Mouse (Mus musculus) neural tube, embryonic 13.5 days (tissue): ENCODE measurements at regions not wholly inside any gene's neighbourhood (a gene's known extent, or its start where the extent isn't known, plus 50 kb on each side); places are given as distances from the start of the nearest gene placed in this dataset.

ENCODE experiments used
- ATAC-seq: fragments of 200-750 bp; cut with Nextera tagmentation; 2 replicates; pipeline ENCODE4 v1.8.0; 2017; ENCODE audit warnings: low read depth, mild to moderate bottlenecking, moderate TSS enrichment, moderate library complexity
- H3K27ac ChIP-seq: fragments of 300-500 bp; sonication (generic); replicated peaks from 2 replicates; pipeline ENCODE4 v1.5.1; 2015; ENCODE audit warnings: moderate library complexity, mild to moderate bottlenecking, inconsistent platforms
- H3K27me3 ChIP-seq: fragments of 300-500 bp; sonication (generic); 2 replicates; pipeline ENCODE4 v1.6.1; 2015; ENCODE audit warnings: mild to moderate bottlenecking, inconsistent platforms
- H3K36me3 ChIP-seq: fragments of 300-500 bp; sonication (generic); 2 replicates; pipeline ENCODE4 v1.6.1; 2015; ENCODE audit warnings: mild to moderate bottlenecking, inconsistent platforms
- H3K4me1 ChIP-seq: fragments of 300-500 bp; sonication (generic); replicated peaks from 2 replicates; pipeline ENCODE4 v1.6.1; 2015; ENCODE audit warnings: inconsistent platforms
- H3K4me2 ChIP-seq: fragments of 300-500 bp; sonication (generic); 2 replicates; pipeline ENCODE4 v1.6.1; 2015; ENCODE audit warnings: inconsistent platforms, mild to moderate bottlenecking, moderate library complexity
- H3K4me3 ChIP-seq: fragments of 300-500 bp; sonication (generic); 2 replicates; pipeline ENCODE4 v1.5.1; 2015; ENCODE audit warnings: mild to moderate bottlenecking, inconsistent platforms
- H3K9ac ChIP-seq: fragments of 300-500 bp; sonication (generic); 2 replicates; pipeline ENCODE4 v1.6.1; 2015; ENCODE audit warnings: moderate library complexity, mild to moderate bottlenecking, inconsistent platforms
- H3K9me3 ChIP-seq: fragments of 300-500 bp; sonication (generic); 2 replicates; pipeline ENCODE4 v1.6.1; 2016; ENCODE audit warnings: inconsistent platforms
- WGBS: fragments of 180-500 bp; shearing (Covaris S2); methylation state at CpG from one replicate; pipeline ENCODE4 v1.1.7; 2015; 5-methylcytosine and 5-hydroxymethylcytosine counted together

GRCm38 (mm10) chr3:123972367-123972766 is 281.7 kb upstream of the Ndst3 start:
- Histone ChIP-seq H3K27ac (no peak overlapping the region), H3K9ac (no peak overlapping the region), H3K4me2 (no peak overlapping the region), H3K36me3 (no peaks in the 10 kb centered on the region), H3K4me1 (0 out of 2 replicates have a peak, but pooled peaks cover 3% of the 10 kb centered on the region), H3K27me3 (no peaks in the 10 kb centered on the region), H3K9me3 (no peaks in the 10 kb centered on the region), H3K4me3 (no peak overlapping the region)
- 89% methylated on average over 3 of the region's 3 CpGs for WGBS
- ATAC-seq: no peak

GRCm38 (mm10) chr3:123973806-123974576 is 283.3 kb upstream of the Ndst3 start:
- 0 out of 2 replicates have a peak, but pooled peaks cover 3% of the 10 kb centered on the region for H3K4me1 ChIP-seq
- no peak overlapping the region for H3K27ac ChIP-seq
- H3K36me3 ChIP-seq: no peaks in the 10 kb centered on the region
- no peak overlapping the region for H3K4me3 ChIP-seq
- no peak for ATAC-seq
- no peak overlapping the region for H3K9ac ChIP-seq
- no peak overlapping the region for H3K4me2 ChIP-seq
- no peaks in the 10 kb centered on the region for H3K9me3 ChIP-seq
- WGBS: 75% methylated on average over 16 of the region's 16 CpGs
- H3K27me3 ChIP-seq: no peaks in the 10 kb centered on the region

- Histone ChIP-seq H3K36me3 (no peaks in the 10 kb centered on the region), H3K27ac (no peak overlapping the region), H3K9me3 (no peaks in the 10 kb centered on the region), H3K4me2 (no peak overlapping the region), H3K27me3 (no peaks in the 10 kb centered on the region), H3K9ac (no peak overlapping the region), H3K4me3 (no peak overlapping the region), H3K4me1 (0 out of 2 replicates have a peak, but pooled peaks cover 3% of the 10 kb centered on the region)
- WGBS: 85% methylated on average over 3 of the region's 3 CpGs
- no peak for ATAC-seq
Observed at GRCm38 (mm10) chr3:123976475-123976874, 285.8 kb upstream of the Ndst3 start.

GRCm38 (mm10) chr3:123977168-123977567 is 286.5 kb upstream of the Ndst3 start:
- Histone ChIP-seq H3K36me3 (no peaks in the 10 kb centered on the region), H3K27ac (no peak overlapping the region), H3K4me3 (no peak overlapping the region), H3K4me2 (no peak overlapping the region), H3K9me3 (no peaks in the 10 kb centered on the region), H3K9ac (no peak overlapping the region), H3K4me1 (0 out of 2 replicates have a peak, but pooled peaks cover 3% of the 10 kb centered on the region), H3K27me3 (no peaks in the 10 kb centered on the region)
- no peak for ATAC-seq
- 77% methylated on average over 4 of the region's 4 CpGs for WGBS

- H3K27ac ChIP-seq: no peak overlapping the region
- H3K9ac ChIP-seq: no peak overlapping the region
- no peak overlapping the region for H3K4me2 ChIP-seq
- no peak overlapping the region for H3K4me3 ChIP-seq
- H3K9me3 ChIP-seq: no peaks in the 10 kb centered on the region
- no peak for ATAC-seq
- H3K36me3 ChIP-seq: no peaks in the 10 kb centered on the region
- no peaks in the 10 kb centered on the region for H3K27me3 ChIP-seq
- H3K4me1 ChIP-seq: peaks cover 10% of the 10 kb centered on the region
Observed at GRCm38 (mm10) chr3:123983045-123983444, 292.4 kb upstream of the Ndst3 start.

- H3K9me3 ChIP-seq: no peaks in the 10 kb centered on the region
- no peak overlapping the region for H3K4me2 ChIP-seq
- no peaks in the 10 kb centered on the region for H3K36me3 ChIP-seq
- H3K27ac ChIP-seq: no peak overlapping the region
- WGBS: 4% methylated on average over 1 of the region's 1 CpGs
- ATAC-seq: 0 out of 2 replicates have a peak, but pooled peaks have one; percentile 59
- H3K4me1 ChIP-seq: peaks cover 10% of the 10 kb centered on the region
- H3K4me3 ChIP-seq: no peak overlapping the region
- H3K9ac ChIP-seq: no peak overlapping the region
- no peaks in the 10 kb centered on the region for H3K27me3 ChIP-seq
Observed at GRCm38 (mm10) chr3:123983530-123983929, 292.9 kb upstream of the Ndst3 start.

GRCm38 (mm10) chr3:123984028-123984427 is 293.4 kb upstream of the Ndst3 start:
- H3K27ac ChIP-seq: no peak overlapping the region
- 49% methylated on average over 1 of the region's 1 CpGs for WGBS
- H3K4me2 ChIP-seq: no peak overlapping the region
- no peaks in the 10 kb centered on the region for H3K9me3 ChIP-seq
- H3K9ac ChIP-seq: no peak overlapping the region
- no peak for ATAC-seq
- no peaks in the 10 kb centered on the region for H3K36me3 ChIP-seq
- H3K4me1 ChIP-seq: peaks cover 10% of the 10 kb centered on the region
- H3K27me3 ChIP-seq: no peaks in the 10 kb centered on the region
- H3K4me3 ChIP-seq: no peak overlapping the region

GRCm38 (mm10) chr3:123999957-124000616 is 309.4 kb upstream of the Ndst3 start:
- Histone ChIP-seq H3K4me3 (no peak overlapping the region), H3K9me3 (no peaks in the 10 kb centered on the region), H3K4me1 (peaks cover 14% of the 10 kb centered on the region; the same call in 1 of the 2 replicates), H3K27ac (no peak overlapping the region), H3K36me3 (no peaks in the 10 kb centered on the region), H3K4me2 (no peak overlapping the region), H3K9ac (no peak overlapping the region), H3K27me3 (no peaks in the 10 kb centered on the region)
- 83% methylated on average over 3 of the region's 3 CpGs for WGBS
- no peak for ATAC-seq

GRCm38 (mm10) chr3:124000883-124001282 is 310.2 kb upstream of the Ndst3 start:
- Histone ChIP-seq H3K9me3 (no peaks in the 10 kb centered on the region), H3K9ac (no peak overlapping the region), H3K27me3 (no peaks in the 10 kb centered on the region), H3K4me1 (peaks cover 14% of the 10 kb centered on the region; the same call in 1 of the 2 replicates), H3K36me3 (no peaks in the 10 kb centered on the region), H3K4me3 (no peak overlapping the region), H3K27ac (no peak overlapping the region), H3K4me2 (no peak overlapping the region)
- 76% methylated on average over 1 of the region's 1 CpGs for WGBS
- ATAC-seq: no peak

- Histone ChIP-seq H3K27me3 (no peaks in the 10 kb centered on the region), H3K4me1 (no peaks in the 10 kb centered on the region), H3K4me2 (no peak overlapping the region), H3K9ac (no peak overlapping the region), H3K9me3 (no peaks in the 10 kb centered on the region), H3K36me3 (no peaks in the 10 kb centered on the region), H3K4me3 (no peak overlapping the region), H3K27ac (no peak overlapping the region)
- 80% methylated on average over 1 of the region's 1 CpGs for WGBS
- ATAC-seq: no peak
Observed at GRCm38 (mm10) chr3:124011685-124012084, 309.0 kb upstream of the Tram1l1 start.

GRCm38 (mm10) chr3:124018618-124019017 is 302.0 kb upstream of the Tram1l1 start:
- 88% methylated on average over 1 of the region's 1 CpGs for WGBS
- Histone ChIP-seq H3K4me3 (no peak overlapping the region), H3K9me3 (no peaks in the 10 kb centered on the region), H3K27me3 (no peaks in the 10 kb centered on the region), H3K36me3 (no peaks in the 10 kb centered on the region), H3K9ac (no peak overlapping the region), H3K4me2 (no peak overlapping the region), H3K27ac (no peak overlapping the region), H3K4me1 (no peaks in the 10 kb centered on the region)
- ATAC-seq: no peak

GRCm38 (mm10) chr3:124026188-124026587 is 294.5 kb upstream of the Tram1l1 start:
- no peak for ATAC-seq
- Histone ChIP-seq H3K4me3 (no peak overlapping the region), H3K9me3 (no peaks in the 10 kb centered on the region), H3K27ac (no peak overlapping the region), H3K36me3 (no peaks in the 10 kb centered on the region), H3K27me3 (no peaks in the 10 kb centered on the region), H3K4me1 (no peaks in the 10 kb centered on the region), H3K9ac (no peak overlapping the region), H3K4me2 (no peak overlapping the region)
- 75% methylated on average over 4 of the region's 4 CpGs for WGBS
